Mouse (Mus musculus) heart, adult 2 months (tissue): ENCODE data around the gene Wdr4. TPM values are rescaled to one million over a fixed set of nuclear protein-coding genes. Genes with fewer than 3 reads are reported as not detected.

ENCODE experiments used
- DNase-seq, 2 experiments: peaks; one replicate each; pipeline ENCODE4 v3.0.0; 2021
- H3K27ac ChIP-seq: fragments of 200-600 bp; 2 replicates; pipeline ENCODE4 v1.8.1; 2022
- H3K27me3 ChIP-seq: fragments of 200-500 bp; 2 replicates; pipeline ENCODE4 v1.6.1; 2012; ENCODE audit warnings: mild to moderate bottlenecking, low read length, inconsistent platforms, mixed read lengths; ENCODE audit not compliant: control insufficient read depth, insufficient read depth
- H3K36me3 ChIP-seq: fragments of 200-500 bp; 2 replicates; pipeline ENCODE4 v1.6.1; 2012; ENCODE audit warnings: low read length, inconsistent platforms; ENCODE audit not compliant: control insufficient read depth, insufficient read depth
- H3K4me1 ChIP-seq: fragments of 200-500 bp; 2 replicates; pipeline ENCODE4 v1.6.1; 2011; ENCODE audit warnings: low read length; ENCODE audit not compliant: control insufficient read depth, insufficient read depth
- H3K4me3 ChIP-seq: fragments of 200-600 bp; 2 replicates; pipeline ENCODE4 v1.8.1; 2022
- H3K79me2 ChIP-seq: fragments of 200-500 bp; replicated peaks from 2 replicates; pipeline ENCODE4 v1.6.1; 2012; ENCODE audit warnings: mild to moderate bottlenecking, inconsistent platforms, low read length, moderate library complexity, mixed read lengths; ENCODE audit not compliant: control insufficient read depth, insufficient read depth
- H3K9ac ChIP-seq: fragments of 200-500 bp; 2 replicates; pipeline ENCODE4 v1.6.1; 2012; ENCODE audit warnings: low read depth, mild to moderate bottlenecking, control low read depth, inconsistent platforms, low read length, mixed read lengths
- CTCF ChIP-seq: fragments of 200-600 bp; IDR thresholded peaks from 2 replicates; pipeline ENCODE4 v1.8.1; 2022; ENCODE audit warnings: antibody characterized with exemption, mild to moderate bottlenecking, moderate library complexity
- EP300 ChIP-seq: fragments of 200-500 bp; IDR thresholded peaks from 2 replicates; pipeline ENCODE4 v1.6.1; 2011; ENCODE audit warnings: low read depth, low read length, control low read depth; ENCODE audit not compliant: insufficient read depth
- POLR2A ChIP-seq: fragments of 200-500 bp; IDR thresholded peaks from 2 replicates; pipeline ENCODE4 v1.6.1; 2011; ENCODE audit warnings: mild to moderate bottlenecking, low read depth, low read length, control low read depth; ENCODE audit not compliant: insufficient read depth
- WGBS: fragments of 180-500 bp; shearing (Covaris S2); methylation state at CpG from one replicate; pipeline ENCODE4 v1.1.7; 2018; 5-methylcytosine and 5-hydroxymethylcytosine counted together
- intact Hi-C: fragments of 180-260 bp; cut with DNase I; formaldehyde crosslinking; loops from one replicate; pipeline ENCODE4 v1.15.1; 2025
- polyA plus RNA-seq: library from polyadenylated mRNA; depleted of rRNA; stranded (reverse); fragments of >200 nt; gene quantifications from 2 replicates; pipeline ENCODE4 v1.2.3, GENCODE M21; 2012
- total RNA-seq, 2 experiments: library from RNA; stranded (reverse); gene quantifications; 2 replicates each; pipeline ENCODE4 v1.2.3; 2021

Gene Wdr4
- total and polyA plus RNA-seq, 3 experiments: 5.2 to 9.9 (median 5.6) TPM

- H3K4me1 ChIP-seq: peaks cover 1% of the 10 kb centered on the region; the same call in 1 of the 2 replicates
- TF ChIP-seq POLR2A (no peak), CTCF (no peak)
- H3K9ac ChIP-seq: no peak overlapping the region
- H3K4me3 ChIP-seq: no peak overlapping the region
- no peaks in the 10 kb centered on the region for H3K36me3 ChIP-seq
- no peaks in the 10 kb centered on the region for H3K79me2 ChIP-seq
- H3K27me3 ChIP-seq: no peaks in the 10 kb centered on the region
- 89% methylated on average over 1 of the region's 1 CpGs for WGBS
- intact Hi-C loops: loop anchor here (5.0 kb wide), 1 partner anchor 53 kb away; no protein-coding TSS in a partner anchor
- H3K27ac ChIP-seq: no peak overlapping the region
- no peak for DNase-seq
Measured at GRCm38 (mm10) chr17:31494989-31495388, 24.8 kb downstream of the Wdr4 start.

GRCm38 (mm10) chr17:31492416-31492815 lies 27.4 kb downstream of the Wdr4 start:
- Histone ChIP-seq H3K36me3 (no peaks in the 10 kb centered on the region), H3K79me2 (no peaks in the 10 kb centered on the region), H3K4me3 (no peak overlapping the region), H3K27me3 (no peaks in the 10 kb centered on the region), H3K27ac (no peak overlapping the region), H3K9ac (no peak overlapping the region), H3K4me1 (peaks cover 1% of the 10 kb centered on the region; the same call in 1 of the 2 replicates)
- intact Hi-C loops: loop anchor here (1.0 to 5.0 kb wide), 4 partner anchors 50 to 238 kb away; no protein-coding TSS in a partner anchor
- 0% methylated on average over 2 of the region's 2 CpGs for WGBS
- peak; percentile 92 for TF ChIP-seq EP300
- TF ChIP-seq CTCF: peak; percentile 98
- TF ChIP-seq POLR2A: no peak
- DNase-seq: peak; percentile 67 to 70

GRCm38 (mm10) chr17:31491355-31491754 lies 28.4 kb downstream of the Wdr4 start:
- Histone ChIP-seq H3K9ac (no peak overlapping the region), H3K27ac (no peak overlapping the region), H3K27me3 (no peaks in the 10 kb centered on the region), H3K36me3 (no peaks in the 10 kb centered on the region), H3K4me3 (no peak overlapping the region), H3K4me1 (peaks cover 1% of the 10 kb centered on the region; the same call in 1 of the 2 replicates), H3K79me2 (no peaks in the 10 kb centered on the region)
- TF ChIP-seq CTCF (no peak), POLR2A (no peak), EP300 (no peak)
- intact Hi-C loops: loop anchor here (5.0 kb wide), 1 partner anchor 49 kb away; no protein-coding TSS in a partner anchor
- DNase-seq: no peak

GRCm38 (mm10) chr17:31487433-31488060 lies 32.2 kb downstream of the Wdr4 start:
- intact Hi-C loops: no loop called here
- Histone ChIP-seq H3K36me3 (no peaks in the 10 kb centered on the region), H3K4me1 (peaks cover 1% of the 10 kb centered on the region; the same call in 1 of the 2 replicates), H3K27me3 (no peaks in the 10 kb centered on the region), H3K27ac (no peak overlapping the region), H3K9ac (no peak overlapping the region), H3K79me2 (no peaks in the 10 kb centered on the region), H3K4me3 (no peak overlapping the region)
- WGBS: 49% methylated on average over 6 of the region's 6 CpGs
- TF ChIP-seq EP300 (no peak), POLR2A (no peak), CTCF (no peak)
- no peak for DNase-seq

GRCm38 (mm10) chr17:31486616-31487198 lies 33.1 kb downstream of the Wdr4 start:
- Histone ChIP-seq H3K36me3 (no peaks in the 10 kb centered on the region), H3K9ac (no peak overlapping the region), H3K4me3 (no peak overlapping the region), H3K4me1 (no peaks in the 10 kb centered on the region), H3K79me2 (no peaks in the 10 kb centered on the region), H3K27me3 (no peaks in the 10 kb centered on the region), H3K27ac (no peak overlapping the region)
- intact Hi-C loops: no loop called here
- WGBS: 83% methylated on average over 10 of the region's 10 CpGs
- no peak for TF ChIP-seq CTCF
- TF ChIP-seq EP300: no peak
- no peak for TF ChIP-seq POLR2A
- no peak for DNase-seq

GRCm38 (mm10) chr17:31479108-31479844 lies 40.5 kb downstream of the Wdr4 start:
- H3K4me3 ChIP-seq: no peak overlapping the region
- intact Hi-C loops: no loop called here
- no peaks in the 10 kb centered on the region for H3K36me3 ChIP-seq
- 63% methylated on average over 11 of the region's 11 CpGs for WGBS
- no peaks in the 10 kb centered on the region for H3K27me3 ChIP-seq
- no peaks in the 10 kb centered on the region for H3K4me1 ChIP-seq
- TF ChIP-seq POLR2A (no peak), CTCF (no peak), EP300 (no peak)
- no peak overlapping the region for H3K9ac ChIP-seq
- no peak overlapping the region for H3K27ac ChIP-seq
- H3K79me2 ChIP-seq: no peaks in the 10 kb centered on the region
- no peak for DNase-seq
